Mouse (Mus musculus) heart, adult 2 months (tissue): ENCODE measurements around the gene Gnptab. TPM values are rescaled to one million over a fixed set of nuclear protein-coding genes. Genes with fewer than 3 reads are reported as not detected.

Source experiments
- DNase-seq, 2 experiments: peaks; one replicate each; pipeline ENCODE4 v3.0.0; 2021
- H3K27ac ChIP-seq: fragments of 200-600 bp; 2 replicates; pipeline ENCODE4 v1.8.1; 2022
- H3K27me3 ChIP-seq: fragments of 200-500 bp; 2 replicates; pipeline ENCODE4 v1.6.1; 2012; ENCODE audit warnings: mild to moderate bottlenecking, low read length, inconsistent platforms, mixed read lengths; ENCODE audit not compliant: control insufficient read depth, insufficient read depth
- H3K36me3 ChIP-seq: fragments of 200-500 bp; 2 replicates; pipeline ENCODE4 v1.6.1; 2012; ENCODE audit warnings: low read length, inconsistent platforms; ENCODE audit not compliant: control insufficient read depth, insufficient read depth
- H3K4me1 ChIP-seq: fragments of 200-500 bp; 2 replicates; pipeline ENCODE4 v1.6.1; 2011; ENCODE audit warnings: low read length; ENCODE audit not compliant: control insufficient read depth, insufficient read depth
- H3K4me3 ChIP-seq: fragments of 200-600 bp; 2 replicates; pipeline ENCODE4 v1.8.1; 2022
- H3K79me2 ChIP-seq: fragments of 200-500 bp; replicated peaks from 2 replicates; pipeline ENCODE4 v1.6.1; 2012; ENCODE audit warnings: mild to moderate bottlenecking, inconsistent platforms, low read length, moderate library complexity, mixed read lengths; ENCODE audit not compliant: control insufficient read depth, insufficient read depth
- H3K9ac ChIP-seq: fragments of 200-500 bp; 2 replicates; pipeline ENCODE4 v1.6.1; 2012; ENCODE audit warnings: low read depth, mild to moderate bottlenecking, control low read depth, inconsistent platforms, low read length, mixed read lengths
- CTCF ChIP-seq: fragments of 200-600 bp; IDR thresholded peaks from 2 replicates; pipeline ENCODE4 v1.8.1; 2022; ENCODE audit warnings: antibody characterized with exemption, mild to moderate bottlenecking, moderate library complexity
- EP300 ChIP-seq: fragments of 200-500 bp; IDR thresholded peaks from 2 replicates; pipeline ENCODE4 v1.6.1; 2011; ENCODE audit warnings: low read depth, low read length, control low read depth; ENCODE audit not compliant: insufficient read depth
- POLR2A ChIP-seq: fragments of 200-500 bp; IDR thresholded peaks from 2 replicates; pipeline ENCODE4 v1.6.1; 2011; ENCODE audit warnings: mild to moderate bottlenecking, low read depth, low read length, control low read depth; ENCODE audit not compliant: insufficient read depth
- WGBS: fragments of 180-500 bp; shearing (Covaris S2); methylation state at CpG from one replicate; pipeline ENCODE4 v1.1.7; 2018; 5-methylcytosine and 5-hydroxymethylcytosine counted together
- intact Hi-C: fragments of 180-260 bp; cut with DNase I; formaldehyde crosslinking; loops from one replicate; pipeline ENCODE4 v1.15.1; 2025
- polyA plus RNA-seq: library from polyadenylated mRNA; depleted of rRNA; stranded (reverse); fragments of >200 nt; gene quantifications from 2 replicates; pipeline ENCODE4 v1.2.3, GENCODE M21; 2012
- total RNA-seq, 2 experiments: library from RNA; stranded (reverse); gene quantifications; 2 replicates each; pipeline ENCODE4 v1.2.3; 2021

Gnptab gene
- total and polyA plus RNA-seq, 3 experiments: 11.7 to 27.6 (median 24.3) TPM

DNA sequence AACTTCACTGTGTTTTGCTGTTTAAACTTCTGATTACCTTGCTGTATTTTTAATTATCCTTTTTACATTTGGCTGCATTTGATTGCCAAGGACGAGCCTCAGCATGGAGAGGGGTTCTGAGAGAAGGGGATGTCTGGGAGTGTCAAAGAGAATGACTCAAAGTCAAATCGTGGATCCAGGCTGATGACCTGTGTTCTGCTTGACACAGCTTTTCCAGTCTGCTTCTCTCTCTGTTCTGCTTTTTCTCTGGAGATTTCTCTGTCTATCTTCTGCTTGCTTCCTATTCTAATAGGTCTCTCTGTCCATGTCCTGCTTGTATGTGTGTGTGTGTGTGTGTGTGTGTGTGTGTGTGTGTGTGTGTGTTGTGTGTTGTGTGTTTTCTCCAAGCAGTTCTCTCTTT, 30.8 kb downstream of the Gnptab start:
- no peaks in the 10 kb centered on the region for H3K27me3 ChIP-seq
- no peak for DNase-seq
- H3K4me3 ChIP-seq: no peak overlapping the region
- no peaks in the 10 kb centered on the region for H3K79me2 ChIP-seq
- H3K27ac ChIP-seq: peak overlapping the region; percentile 26; the same call in 1 of the 2 replicates
- intact Hi-C loops: no loop called here
- H3K4me1 ChIP-seq: peaks cover 9% of the 10 kb centered on the region
- 41% methylated on average over 2 of the region's 2 CpGs for WGBS
- no peak overlapping the region for H3K9ac ChIP-seq
- no peak for TF ChIP-seq POLR2A
- no peak for TF ChIP-seq EP300
- TF ChIP-seq CTCF: no peak
- H3K36me3 ChIP-seq: peaks cover 3% of the 10 kb centered on the region; the same call in 1 of the 2 replicates

- Histone ChIP-seq H3K4me3 (no peak overlapping the region), H3K9ac (no peak overlapping the region), H3K36me3 (no peaks in the 10 kb centered on the region), H3K27ac (peak overlapping the region; percentile 56), H3K79me2 (no peaks in the 10 kb centered on the region), H3K27me3 (no peaks in the 10 kb centered on the region), H3K4me1 (peaks cover 3% of the 10 kb centered on the region; the same call in 1 of the 2 replicates)
- intact Hi-C loops: no loop called here
- 70% methylated on average over 17 of the region's 17 CpGs for WGBS
- DNase-seq: peak in 1 of 2 experiments; percentile 36
- no peak for TF ChIP-seq CTCF
- TF ChIP-seq EP300: 0 out of 2 replicates have a peak, but pooled peaks have one; percentile 38
Measured at GRCm38 (mm10) chr10:88412290-88412995, 33.5 kb downstream of the Gnptab start.

DNA sequence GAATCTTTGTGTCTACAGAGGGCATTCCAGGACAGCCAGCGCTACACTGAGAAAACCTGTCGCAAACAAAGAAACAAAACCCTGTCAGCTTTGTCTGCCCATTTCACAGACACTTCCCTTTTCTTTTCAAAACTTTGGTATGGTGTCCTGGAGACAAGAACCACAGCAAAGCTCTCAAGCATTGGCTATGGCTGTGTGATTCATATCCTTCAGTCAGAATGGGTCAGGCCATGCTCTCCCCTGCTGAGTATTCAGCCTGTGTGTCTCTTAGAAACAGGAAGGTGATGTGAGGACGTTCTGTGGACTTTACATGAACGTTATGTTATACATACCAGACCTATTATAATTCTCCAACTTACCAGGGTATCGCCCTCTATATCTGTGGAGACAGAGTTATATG, 38.8 kb downstream of the Gnptab start:
- Histone ChIP-seq H3K36me3 (no peaks in the 10 kb centered on the region), H3K27ac (no peak overlapping the region), H3K27me3 (no peaks in the 10 kb centered on the region), H3K4me3 (no peak overlapping the region), H3K9ac (no peak overlapping the region), H3K79me2 (no peaks in the 10 kb centered on the region), H3K4me1 (peaks cover 1% of the 10 kb centered on the region)
- no peak for TF ChIP-seq CTCF
- no peak for TF ChIP-seq POLR2A
- no peak for TF ChIP-seq EP300
- intact Hi-C loops: no loop called here
- WGBS: 87% methylated on average over 5 of the region's 5 CpGs
- DNase-seq: no peak

DNA sequence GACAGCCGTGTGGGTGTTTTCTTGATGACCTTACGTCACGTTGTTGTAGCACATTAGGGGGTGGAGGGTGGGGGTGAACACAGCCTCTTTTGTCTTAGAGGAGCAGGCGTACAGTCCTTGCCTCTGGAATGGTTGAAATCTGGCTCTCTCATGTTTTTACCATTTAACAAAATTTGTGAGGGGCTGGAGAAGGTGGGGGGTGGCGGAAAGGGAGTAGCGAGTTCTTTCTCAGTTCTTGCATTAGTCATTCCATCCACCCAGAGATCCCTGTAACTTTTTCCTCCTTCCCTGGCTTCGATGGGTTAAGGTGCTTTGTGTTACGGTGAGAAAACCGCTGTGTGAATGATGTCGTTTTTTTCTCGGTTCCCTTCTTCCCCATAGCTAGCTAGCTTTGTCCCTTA, 41.2 kb downstream of the Gnptab start:
- H3K79me2 ChIP-seq: no peaks in the 10 kb centered on the region
- WGBS: 70% methylated on average over 11 of the region's 11 CpGs
- H3K36me3 ChIP-seq: no peaks in the 10 kb centered on the region
- H3K9ac ChIP-seq: no peak overlapping the region
- H3K4me1 ChIP-seq: peaks cover 1% of the 10 kb centered on the region
- peak overlapping the region; percentile 28; the same call in 1 of the 2 replicates for H3K27ac ChIP-seq
- no peak overlapping the region for H3K4me3 ChIP-seq
- TF ChIP-seq POLR2A (no peak), CTCF (no peak), EP300 (no peak)
- intact Hi-C loops: no loop called here
- no peaks in the 10 kb centered on the region for H3K27me3 ChIP-seq
- DNase-seq: no peak

DNA sequence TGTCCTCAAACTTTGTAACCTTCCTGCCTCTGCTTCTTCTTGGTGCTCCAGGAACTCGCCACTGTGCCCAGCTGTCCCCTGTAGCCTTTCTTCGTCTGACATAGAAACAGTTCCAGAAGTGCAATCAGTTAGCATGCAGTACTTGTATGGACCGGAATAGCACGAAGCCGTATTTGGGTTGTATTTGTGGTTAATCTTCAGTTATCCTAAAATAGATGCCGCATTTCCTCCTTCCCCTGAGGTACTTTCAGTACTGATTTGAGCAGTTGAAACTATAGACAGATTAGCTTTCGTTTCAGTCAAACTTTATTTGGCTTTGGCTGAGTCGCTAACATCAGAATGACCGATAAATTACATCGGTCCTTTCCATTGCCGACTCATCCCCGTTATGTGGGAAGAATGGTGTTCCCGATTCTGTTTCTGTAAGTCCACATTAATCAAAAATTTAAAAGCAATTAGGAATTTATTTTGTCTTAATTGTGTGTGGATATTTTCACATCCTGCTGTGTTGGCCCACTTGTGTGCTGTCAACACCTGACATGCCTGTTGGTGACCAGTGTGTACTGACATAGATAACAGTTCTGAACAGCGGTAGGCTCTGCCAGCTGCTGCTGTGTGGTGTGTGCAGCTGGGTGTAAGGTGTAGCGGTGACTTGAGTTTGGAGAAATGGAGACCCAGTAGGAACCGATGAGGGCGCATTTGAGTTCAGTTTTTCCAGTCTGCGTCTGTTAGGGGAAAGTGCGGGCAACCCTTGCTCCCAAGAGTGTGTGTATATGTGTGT, 41.9 kb downstream of the Gnptab start:
- WGBS: 57% methylated on average over 19 of the region's 19 CpGs
- Histone ChIP-seq H3K4me3 (no peak overlapping the region), H3K27ac (peak overlapping the region; percentile 28; the same call in 1 of the 2 replicates), H3K4me1 (peaks cover 1% of the 10 kb centered on the region), H3K79me2 (no peaks in the 10 kb centered on the region), H3K36me3 (no peaks in the 10 kb centered on the region), H3K27me3 (no peaks in the 10 kb centered on the region), H3K9ac (0 out of 2 replicates have a peak overlapping the region, but pooled peaks have one; percentile 42)
- TF ChIP-seq EP300: no peak
- DNase-seq: no peak
- intact Hi-C loops: no loop called here
